Mouse (Mus musculus) ES-E14 (cell line): ENCODE data around the gene Lad1.

Source experiments
- HCFC1 ChIP-seq: IDR thresholded peaks from 2 replicates; pipeline ENCODE4 v1.6.1; 2012; ENCODE audit warnings: low read length, inconsistent platforms, borderline replicate concordance; ENCODE audit not compliant: insufficient read depth
- MAFK ChIP-seq: IDR thresholded peaks from 2 replicates; pipeline ENCODE4 v1.6.1; 2014; ENCODE audit warnings: mild to moderate bottlenecking, low read depth, low read length, inconsistent platforms; ENCODE audit not compliant: insufficient read depth
- ZC3H11A ChIP-seq: IDR thresholded peaks from 2 replicates; pipeline ENCODE4 v1.6.1; 2012; ENCODE audit warnings: low read depth, mild to moderate bottlenecking, inconsistent platforms, low read length, borderline replicate concordance
- ZNF384 ChIP-seq: IDR thresholded peaks from 2 replicates; pipeline ENCODE4 v1.6.1; 2012; ENCODE audit warnings: low read depth, low read length, inconsistent platforms

GRCm38 (mm10) chr1:135813687-135814395 lies 4.6 kb upstream of the Lad1 start:
- TF ChIP-seq ZC3H11A (no peak), MAFK (no peak), HCFC1 (no peak), ZNF384 (no peak)
